Mouse (Mus musculus) heart, embryonic 13.5 days (tissue): ENCODE measurements around the gene Kalrn. TPM values are rescaled to one million over a fixed set of nuclear protein-coding genes. Genes with fewer than 3 reads are reported as not detected.

ENCODE experiments used
- ATAC-seq: fragments of 200-750 bp; cut with Nextera tagmentation; 2 replicates; pipeline ENCODE4 v1.8.0; 2017; ENCODE audit warnings: moderate TSS enrichment; ENCODE audit not compliant: insufficient number of reproducible peaks, low FRiP score, low TSS enrichment; ENCODE audit errors: extremely low read depth
- H3K27ac ChIP-seq: fragments of 300-500 bp; sonication (generic); replicated peaks from 2 replicates; pipeline ENCODE4 v1.5.1; 2015; ENCODE audit warnings: moderate library complexity, mild to moderate bottlenecking, inconsistent platforms
- H3K27me3 ChIP-seq: fragments of 300-500 bp; sonication (generic); replicated peaks from 2 replicates; pipeline ENCODE4 v1.6.1; 2015; ENCODE audit warnings: mild to moderate bottlenecking, inconsistent platforms
- H3K36me3 ChIP-seq: fragments of 300-500 bp; sonication (generic); 2 replicates; pipeline ENCODE4 v1.6.1; 2015; ENCODE audit warnings: mild to moderate bottlenecking, inconsistent platforms
- H3K4me1 ChIP-seq: fragments of 300-500 bp; sonication (generic); 2 replicates; pipeline ENCODE4 v1.6.1; 2015; ENCODE audit warnings: inconsistent platforms
- H3K4me2 ChIP-seq: fragments of 300-500 bp; sonication (generic); 2 replicates; pipeline ENCODE4 v1.6.1; 2015; ENCODE audit warnings: inconsistent platforms, mild to moderate bottlenecking, moderate library complexity
- H3K4me3 ChIP-seq: fragments of 300-500 bp; sonication (generic); 2 replicates; pipeline ENCODE4 v1.5.1; 2015; ENCODE audit warnings: moderate library complexity, mild to moderate bottlenecking, inconsistent platforms
- H3K9ac ChIP-seq: fragments of 300-500 bp; sonication (generic); 2 replicates; pipeline ENCODE4 v1.6.1; 2015; ENCODE audit warnings: inconsistent platforms, mild to moderate bottlenecking, moderate library complexity
- H3K9me3 ChIP-seq: fragments of 300-500 bp; sonication (generic); 2 replicates; pipeline ENCODE4 v1.6.1; 2016; ENCODE audit warnings: inconsistent platforms
- WGBS: fragments of 180-500 bp; shearing (Covaris S2); methylation state at CpG from one replicate; pipeline ENCODE4 v1.1.7; 2015; ENCODE audit warnings: mixed read lengths; 5-methylcytosine and 5-hydroxymethylcytosine counted together
- polyA plus RNA-seq: library from polyadenylated mRNA; unstranded; fragments of >200 nt; fragmentation: Nextera tagmentation; extraction: Ambion mirVana; gene quantifications from 2 replicates; pipeline ENCODE4 v1.2.1, GENCODE M21; 2015

Gene Kalrn
- polyA plus RNA-seq, 1 experiment from 2014 or later: 28.1 TPM

DNA sequence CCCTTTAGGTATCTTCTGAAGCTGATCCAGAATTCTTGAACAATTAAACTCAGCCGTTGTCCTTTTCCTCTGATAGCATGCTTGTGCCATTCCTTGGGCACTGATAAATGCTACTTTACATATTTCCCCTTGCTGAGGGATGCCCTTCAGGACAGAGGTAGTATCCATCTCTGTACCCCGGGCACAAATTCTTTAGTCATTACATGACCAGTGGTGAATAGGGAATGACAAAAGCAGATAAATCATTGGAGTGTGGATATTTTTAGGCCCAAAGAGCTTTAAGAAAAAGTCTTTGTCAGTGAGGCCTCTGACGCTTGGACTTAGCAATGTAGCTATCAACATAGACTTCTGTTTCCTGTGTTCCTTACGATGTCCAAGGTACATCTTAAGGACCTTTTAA is 507.0 kb downstream of the Kalrn start:
- Histone ChIP-seq H3K4me2 (peak overlapping the region; percentile 23; the same call in 1 of the 2 replicates), H3K36me3 (peaks cover 9% of the 10 kb centered on the region), H3K4me3 (no peak overlapping the region), H3K27ac (peak overlapping the region; percentile 91), H3K4me1 (peaks cover 40% of the 10 kb centered on the region), H3K9me3 (no peaks in the 10 kb centered on the region), H3K27me3 (no peaks in the 10 kb centered on the region), H3K9ac (no peak overlapping the region)
- 27% methylated on average over 4 of the region's 4 CpGs for WGBS
- ATAC-seq: no peak

DNA sequence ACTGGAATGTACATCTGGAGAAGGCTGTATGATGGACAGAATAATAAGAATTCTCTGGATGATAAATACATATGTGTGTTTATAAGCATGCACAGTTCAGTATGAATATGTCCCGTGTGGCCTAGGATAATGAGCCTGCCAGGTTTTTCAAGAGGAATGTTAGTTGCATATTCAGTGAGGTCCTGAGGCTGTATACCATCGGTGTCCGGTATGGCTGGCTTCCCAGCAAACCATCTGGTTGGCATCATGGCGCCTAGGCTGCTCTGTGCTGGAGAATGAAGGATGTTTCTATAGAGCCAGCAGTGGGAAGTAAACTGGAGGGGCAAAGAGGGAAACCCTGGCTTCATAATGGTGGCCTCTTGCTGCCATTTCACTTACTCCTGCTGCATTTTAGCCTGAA is 510.0 kb downstream of the Kalrn start:
- Histone ChIP-seq H3K9ac (no peak overlapping the region), H3K4me3 (no peak overlapping the region), H3K36me3 (peaks cover 9% of the 10 kb centered on the region), H3K9me3 (no peaks in the 10 kb centered on the region), H3K27ac (no peak overlapping the region), H3K4me2 (no peak overlapping the region), H3K4me1 (peaks cover 48% of the 10 kb centered on the region), H3K27me3 (no peaks in the 10 kb centered on the region)
- WGBS: 88% methylated on average over 4 of the region's 4 CpGs
- no peak for ATAC-seq

- H3K27me3 ChIP-seq: no peaks in the 10 kb centered on the region
- H3K4me3 ChIP-seq: no peak overlapping the region
- no peak overlapping the region for H3K27ac ChIP-seq
- H3K36me3 ChIP-seq: peaks cover 9% of the 10 kb centered on the region
- H3K9ac ChIP-seq: no peak overlapping the region
- 96% methylated on average over 1 of the region's 1 CpGs for WGBS
- peaks cover 48% of the 10 kb centered on the region for H3K4me1 ChIP-seq
- H3K9me3 ChIP-seq: no peaks in the 10 kb centered on the region
- ATAC-seq: no peak
- H3K4me2 ChIP-seq: no peak overlapping the region
These were observed 511.7 kb downstream of the Kalrn start for GRCm38 (mm10) chr16:34061661-34062060.

- no peak overlapping the region for H3K4me2 ChIP-seq
- 33% methylated on average over 3 of the region's 3 CpGs for WGBS
- no peak for ATAC-seq
- H3K4me1 ChIP-seq: peaks cover 44% of the 10 kb centered on the region
- no peaks in the 10 kb centered on the region for H3K27me3 ChIP-seq
- no peaks in the 10 kb centered on the region for H3K9me3 ChIP-seq
- peak overlapping the region; percentile 17; the same call in 1 of the 2 replicates for H3K9ac ChIP-seq
- H3K4me3 ChIP-seq: no peak overlapping the region
- H3K27ac ChIP-seq: peak overlapping the region; percentile 68
- H3K36me3 ChIP-seq: peaks cover 17% of the 10 kb centered on the region
These were observed 514.7 kb downstream of the Kalrn start for GRCm38 (mm10) chr16:34058611-34059010.

DNA sequence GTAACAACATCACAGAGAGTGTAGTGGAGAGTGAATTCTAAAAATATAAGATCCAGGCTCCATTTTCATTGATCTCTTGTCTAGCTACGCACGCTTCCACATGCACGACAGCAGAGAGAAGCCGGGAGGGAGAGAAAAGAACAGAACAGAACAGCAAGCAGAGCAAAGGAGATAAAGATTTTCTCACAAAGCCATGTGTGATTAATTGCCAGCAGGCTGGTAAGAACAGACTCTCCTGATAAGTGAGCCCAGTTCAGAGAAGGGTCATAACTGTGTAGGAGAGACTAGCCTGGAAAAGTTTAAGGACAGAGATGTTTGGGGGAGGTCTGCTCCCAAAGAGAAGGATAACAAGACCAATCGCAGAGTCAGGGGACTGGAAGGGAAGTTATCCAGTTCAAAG is 515.9 kb downstream of the Kalrn start:
- WGBS: 20% methylated on average over 5 of the region's 5 CpGs
- Histone ChIP-seq H3K9me3 (no peaks in the 10 kb centered on the region), H3K27ac (peak overlapping the region; percentile 68), H3K9ac (peak overlapping the region; percentile 28), H3K4me3 (no peak overlapping the region), H3K36me3 (peaks cover 25% of the 10 kb centered on the region), H3K4me1 (peaks cover 44% of the 10 kb centered on the region), H3K4me2 (peak overlapping the region; percentile 10; the same call in 1 of the 2 replicates), H3K27me3 (no peaks in the 10 kb centered on the region)
- ATAC-seq: no peak

DNA sequence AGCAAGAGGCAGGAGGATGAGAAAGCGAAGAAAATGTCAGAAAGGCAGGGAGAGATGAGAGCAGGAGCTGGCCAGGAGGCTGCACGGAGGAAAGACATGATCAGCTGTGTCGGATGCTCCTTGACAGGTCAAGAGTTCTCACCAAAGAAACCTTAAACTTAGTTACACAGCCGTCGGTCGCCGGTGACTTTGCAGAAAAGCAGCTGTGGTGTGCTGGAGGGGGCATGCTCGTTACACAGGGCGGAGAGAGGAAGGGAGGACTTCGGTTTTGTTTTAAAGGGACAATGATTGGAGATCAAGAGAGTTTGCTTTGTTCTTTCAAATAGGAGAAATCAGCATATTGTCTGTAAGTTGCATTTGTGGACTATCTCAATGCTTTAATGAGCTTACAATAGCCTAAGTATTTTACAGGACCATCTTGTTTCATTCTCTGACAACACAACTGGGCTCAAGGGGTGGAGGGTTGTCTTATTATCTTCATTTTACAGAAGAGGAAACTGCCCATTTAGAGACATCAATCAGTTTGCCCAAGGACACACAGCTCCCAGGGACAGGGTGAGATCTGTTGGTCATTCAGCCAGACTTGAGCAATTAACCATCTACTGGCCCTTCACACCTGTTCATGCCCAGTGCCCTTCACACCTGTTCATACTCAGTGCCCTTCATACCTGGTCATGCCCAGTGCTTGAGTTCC is 516.8 kb downstream of the Kalrn start:
- Histone ChIP-seq H3K27ac (peak overlapping the region; percentile 68), H3K9me3 (no peaks in the 10 kb centered on the region), H3K4me2 (peak overlapping the region; percentile 10; the same call in 1 of the 2 replicates), H3K27me3 (no peaks in the 10 kb centered on the region), H3K9ac (0 out of 2 replicates have a peak overlapping the region, but pooled peaks have one; percentile 11), H3K4me3 (no peak overlapping the region), H3K4me1 (peaks cover 44% of the 10 kb centered on the region), H3K36me3 (peaks cover 30% of the 10 kb centered on the region)
- ATAC-seq: no peak
- WGBS: 40% methylated on average over 10 of the region's 10 CpGs

DNA sequence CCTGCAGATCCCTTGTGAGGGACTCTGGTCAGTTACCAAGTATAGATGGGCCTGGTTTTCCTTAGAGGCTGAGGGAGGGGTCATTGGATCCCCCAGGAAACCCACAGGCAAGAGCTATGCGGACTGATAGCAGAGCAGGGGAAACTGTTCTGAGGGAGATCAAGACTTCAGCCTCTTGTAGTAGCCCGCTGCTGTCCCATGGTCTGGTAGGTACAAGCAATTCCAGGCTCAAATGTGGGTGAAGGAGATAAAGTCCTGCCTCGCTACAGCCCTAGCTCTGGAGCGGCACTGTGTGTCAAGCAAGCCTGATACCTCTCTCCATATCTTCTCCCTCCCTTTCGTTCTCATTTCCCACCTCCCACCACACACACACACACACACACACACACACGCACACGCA is 523.2 kb downstream of the Kalrn start:
- Histone ChIP-seq H3K27me3 (no peaks in the 10 kb centered on the region), H3K9ac (peak overlapping the region; percentile 58), H3K4me1 (peaks cover 39% of the 10 kb centered on the region), H3K4me3 (no peak overlapping the region), H3K4me2 (no peak overlapping the region), H3K9me3 (no peaks in the 10 kb centered on the region), H3K36me3 (peaks cover 54% of the 10 kb centered on the region), H3K27ac (peak overlapping the region; percentile 48)
- WGBS: 52% methylated on average over 7 of the region's 7 CpGs
- ATAC-seq: no peak

DNA sequence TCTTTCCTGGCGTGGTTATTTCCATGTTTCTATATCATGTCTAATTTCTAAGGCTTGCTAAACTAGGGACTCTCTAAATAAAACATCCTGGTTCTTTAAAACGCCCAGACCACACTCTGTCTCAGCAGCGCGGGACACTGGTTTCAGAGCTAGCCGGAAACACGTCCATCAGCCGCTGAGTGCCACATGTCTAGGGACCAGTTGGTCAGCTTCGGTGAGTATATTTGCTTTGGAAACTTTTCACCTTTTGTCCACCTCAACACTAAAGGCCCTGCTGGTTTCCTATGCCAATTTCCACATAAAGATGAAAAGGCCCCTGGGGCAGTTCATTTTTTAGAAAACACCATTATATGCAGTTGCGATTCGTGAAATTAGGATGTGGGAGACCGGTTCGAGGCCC is 524.0 kb downstream of the Kalrn start:
- Histone ChIP-seq H3K4me1 (peaks cover 41% of the 10 kb centered on the region), H3K4me2 (no peak overlapping the region), H3K9me3 (no peaks in the 10 kb centered on the region), H3K27ac (0 out of 2 replicates have a peak overlapping the region, but pooled peaks have one; percentile 48), H3K9ac (0 out of 2 replicates have a peak overlapping the region, but pooled peaks have one; percentile 58), H3K36me3 (peaks cover 55% of the 10 kb centered on the region), H3K27me3 (no peaks in the 10 kb centered on the region), H3K4me3 (no peak overlapping the region)
- WGBS: 89% methylated on average over 12 of the region's 12 CpGs
- no peak for ATAC-seq

- H3K9ac ChIP-seq: no peak overlapping the region
- H3K4me2 ChIP-seq: no peak overlapping the region
- H3K4me1 ChIP-seq: peaks cover 41% of the 10 kb centered on the region
- peaks cover 43% of the 10 kb centered on the region for H3K36me3 ChIP-seq
- H3K9me3 ChIP-seq: no peaks in the 10 kb centered on the region
- ATAC-seq: no peak
- 80% methylated on average over 4 of the region's 4 CpGs for WGBS
- no peak overlapping the region for H3K4me3 ChIP-seq
- H3K27me3 ChIP-seq: no peaks in the 10 kb centered on the region
- H3K27ac ChIP-seq: no peak overlapping the region
These were observed 525.1 kb downstream of the Kalrn start for GRCm38 (mm10) chr16:34048232-34048631.

DNA sequence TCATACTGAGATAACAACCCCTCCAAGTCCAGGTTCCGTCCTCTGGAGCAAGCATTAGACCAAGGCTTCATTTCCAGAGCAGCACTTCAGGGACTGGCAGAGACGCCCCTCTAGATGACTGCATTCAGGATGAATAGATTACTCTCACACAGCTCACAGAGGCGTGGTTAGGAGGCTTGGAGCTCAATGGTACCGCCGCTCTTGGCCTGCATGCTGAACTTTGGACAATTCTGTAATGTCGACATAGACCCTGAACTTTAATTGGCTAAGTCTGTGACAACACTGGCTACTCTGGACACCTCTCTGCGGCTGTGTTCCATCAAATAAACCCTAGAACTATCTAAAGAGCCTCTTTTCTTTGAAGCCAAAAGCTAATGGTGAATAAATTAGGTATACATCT is 525.8 kb downstream of the Kalrn start:
- Histone ChIP-seq H3K9me3 (no peaks in the 10 kb centered on the region), H3K4me3 (no peak overlapping the region), H3K27me3 (no peaks in the 10 kb centered on the region), H3K9ac (no peak overlapping the region), H3K4me1 (peaks cover 42% of the 10 kb centered on the region), H3K4me2 (no peak overlapping the region), H3K36me3 (peaks cover 42% of the 10 kb centered on the region), H3K27ac (no peak overlapping the region)
- WGBS: 65% methylated on average over 7 of the region's 7 CpGs
- no peak for ATAC-seq

GRCm38 (mm10) chr16:34047006-34047360 is 526.3 kb downstream of the Kalrn start:
- ATAC-seq: no peak
- no peaks in the 10 kb centered on the region for H3K27me3 ChIP-seq
- no peak overlapping the region for H3K4me3 ChIP-seq
- H3K27ac ChIP-seq: no peak overlapping the region; the same call in 1 of the 2 replicates
- peaks cover 41% of the 10 kb centered on the region for H3K36me3 ChIP-seq
- H3K9me3 ChIP-seq: no peaks in the 10 kb centered on the region
- H3K9ac ChIP-seq: no peak overlapping the region
- H3K4me2 ChIP-seq: no peak overlapping the region
- peaks cover 47% of the 10 kb centered on the region for H3K4me1 ChIP-seq
- WGBS: 63% methylated on average over 4 of the region's 4 CpGs
